Mouse (Mus musculus): ENCODE data around the gene Cdkn2a. TPM values are rescaled to one million over a fixed set of nuclear protein-coding genes. Genes with fewer than 3 reads are reported as not detected.

The Cdkn2a gene
- polyA plus RNA-seq (2021; fragmentation: Nextera tagmentation): not detected in 2 replicates
- long read RNA-seq, experiment 1: 0 reads
- long read RNA-seq, experiment 2: 0 reads

GRCm38 (mm10) chr4:89294486-89295440 lies at the start of gene Cdkn2a:
Cdkn2a (minus strand) TSS chr4:89294653.

GRCm38 (mm10) chr4:89310491-89311254 lies 16.2 kb upstream of the Cdkn2a start, which contains the start of gene Cdkn2b:
Cdkn2b (minus strand) TSS chr4:89311039.

Other genes with a start within 250 kb of the Cdkn2a start
- gene Mtap, start 157.5 kb downstream of the Cdkn2a start, polyA plus RNA-seq (2021; fragmentation: Nextera tagmentation): 6.8 TPM in 2 replicates
- gene Cdkn2b, start 16.4 kb upstream of the Cdkn2a start, polyA plus RNA-seq (2021; fragmentation: Nextera tagmentation): 1.5 and 1.9 TPM in 2 replicates